Mouse (Mus musculus) megakaryocyte, adult 5-6 weeks (primary cell): ENCODE data around the gene Nop53. TPM values are rescaled to one million over a fixed set of nuclear protein-coding genes. Genes with fewer than 3 reads are reported as not detected.
A peak's percentile ranks its signal among the peaks of the same experiment; 100 is the strongest.
"Not testable (repeated sequence)": the region's sequence is repeated elsewhere in the genome, so short reads cannot be mapped to it uniquely, and the experiment has no call there.

Source experiments
- ATAC-seq: 2 replicates; pipeline ENCODE4 v1.8.0; 2016; ENCODE audit warnings: mild to moderate bottlenecking, inconsistent platforms; ENCODE audit not compliant: poor library complexity, severe bottlenecking
- total RNA-seq, 2 experiments: library from RNA; stranded (forward) in 1 of 2; stranded (reverse) in 1 of 2; fragments of 153-499, 151-499 nt in 1 of 2; fragments of 221-1000, 200-1000 nt in 1 of 2; gene quantifications; 2 replicates each; pipeline versions ENCODE4 v1.2.3 to v1.2.4; 2015 to 2017

Nop53 gene
- total RNA-seq, 2 experiments from 2014 or later: 80.2 to 315 TPM

DNA sequence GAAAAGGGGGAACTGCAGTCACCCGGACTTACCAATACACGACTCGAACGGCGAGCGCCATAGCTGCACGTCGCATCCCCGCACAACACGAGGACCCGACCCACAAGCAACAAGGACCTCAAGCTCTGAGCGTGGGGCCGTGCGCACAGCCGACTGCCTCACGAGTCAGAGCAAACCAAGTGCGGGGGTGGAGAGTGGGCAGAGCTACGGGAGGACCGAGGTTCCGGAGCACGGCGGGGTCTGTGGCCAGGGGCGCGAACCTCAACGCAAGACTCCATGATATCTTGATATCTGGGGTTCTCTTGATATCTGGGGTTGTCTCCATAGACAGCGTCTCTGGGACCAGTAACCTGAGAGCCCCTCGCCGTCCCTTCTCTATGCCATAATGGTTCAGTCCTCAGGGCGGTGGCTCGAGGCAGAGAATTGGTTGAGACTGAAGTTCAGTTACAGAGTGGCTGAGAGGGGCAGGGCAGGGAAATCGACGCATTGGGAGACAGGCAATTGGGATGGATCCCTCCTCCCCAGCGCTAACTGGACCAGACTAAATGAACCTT, 23.6 kb downstream of the Nop53 start, which contains the start of gene Selenow:
TSS of gene Selenow (minus strand) at position 183 of the 554 bp plus-strand sequence.
- peak; percentile 97 for ATAC-seq

GRCm38 (mm10) chr7:15921796-15922195, 24.1 kb downstream of the Nop53 start:
- ATAC-seq: peak; percentile 58

- ATAC-seq: no peak
Measured at GRCm38 (mm10) chr7:15920645-15921190, 25.2 kb downstream of the Nop53 start.

GRCm38 (mm10) chr7:15919947-15920346, 25.9 kb downstream of the Nop53 start:
- ATAC-seq: no peak

- no peak for ATAC-seq
Measured at GRCm38 (mm10) chr7:15918371-15918770, 27.5 kb downstream of the Nop53 start.

GRCm38 (mm10) chr7:15916996-15917395, 28.9 kb downstream of the Nop53 start:
- ATAC-seq: no peak

DNA sequence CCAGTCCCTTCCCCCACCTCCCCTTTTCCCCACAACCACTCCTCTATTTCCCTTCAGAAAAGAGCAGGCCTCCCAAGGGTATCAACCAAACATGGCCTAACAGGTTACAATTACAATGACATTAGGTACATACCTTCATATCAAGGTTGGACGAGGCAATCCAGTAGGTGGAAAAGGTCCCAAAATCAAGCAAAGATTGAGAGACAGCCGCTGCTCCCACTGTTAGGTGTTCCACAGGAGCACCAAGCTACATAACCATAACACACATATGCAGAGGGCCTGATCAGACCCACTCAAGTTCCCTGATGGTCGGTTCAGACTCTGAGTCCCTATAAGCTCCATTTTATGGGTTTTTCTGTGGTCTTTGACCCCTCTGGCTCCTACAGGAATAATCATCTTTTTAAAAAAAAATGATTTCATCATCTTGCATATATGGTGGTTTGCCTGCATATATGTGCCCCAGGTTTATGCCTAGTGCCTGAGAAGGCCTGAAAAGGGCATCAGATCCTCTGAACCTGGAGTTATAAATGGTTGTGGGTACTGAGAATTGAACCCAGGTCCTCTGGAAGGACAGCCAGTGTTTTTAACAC, 29.6 kb downstream of the Nop53 start:
- no peak for ATAC-seq

DNA sequence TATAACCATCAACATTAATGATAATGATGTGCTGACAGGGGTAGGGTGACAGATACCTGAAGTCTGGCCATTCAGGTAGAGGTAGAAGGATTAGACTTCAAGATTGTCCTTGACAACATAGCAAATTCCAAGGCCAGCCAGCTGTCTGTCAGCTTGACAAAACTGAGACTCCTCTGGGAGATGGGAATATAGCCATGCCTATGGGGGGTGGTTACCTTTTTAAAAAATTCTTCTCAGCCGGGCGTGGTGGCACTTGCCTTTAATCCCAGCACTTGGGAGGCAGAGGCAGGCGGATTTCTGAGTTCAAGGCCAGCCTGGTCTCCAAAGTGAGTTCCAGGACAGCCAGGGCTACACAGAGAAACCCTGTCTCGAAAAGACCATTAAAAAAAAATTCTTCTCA, 30.2 kb downstream of the Nop53 start:
- ATAC-seq: not testable (repeated sequence)

GRCm38 (mm10) chr7:15914751-15915150, 31.1 kb downstream of the Nop53 start:
- ATAC-seq: no peak

GRCm38 (mm10) chr7:15914252-15914651, 31.6 kb downstream of the Nop53 start:
- peak; percentile 80 for ATAC-seq

GRCm38 (mm10) chr7:15912183-15912582, 33.7 kb downstream of the Nop53 start:
- peak; percentile 57 for ATAC-seq

- no peak for ATAC-seq
Measured at GRCm38 (mm10) chr7:15910521-15910920, 35.4 kb downstream of the Nop53 start.

- ATAC-seq: no peak
Measured at GRCm38 (mm10) chr7:15907971-15908590, 37.8 kb downstream of the Nop53 start.

- ATAC-seq: no peak
Measured at GRCm38 (mm10) chr7:15906602-15907001, 39.3 kb downstream of the Nop53 start.

- ATAC-seq: no peak
Measured at GRCm38 (mm10) chr7:15905861-15906260, 40.0 kb downstream of the Nop53 start.

DNA sequence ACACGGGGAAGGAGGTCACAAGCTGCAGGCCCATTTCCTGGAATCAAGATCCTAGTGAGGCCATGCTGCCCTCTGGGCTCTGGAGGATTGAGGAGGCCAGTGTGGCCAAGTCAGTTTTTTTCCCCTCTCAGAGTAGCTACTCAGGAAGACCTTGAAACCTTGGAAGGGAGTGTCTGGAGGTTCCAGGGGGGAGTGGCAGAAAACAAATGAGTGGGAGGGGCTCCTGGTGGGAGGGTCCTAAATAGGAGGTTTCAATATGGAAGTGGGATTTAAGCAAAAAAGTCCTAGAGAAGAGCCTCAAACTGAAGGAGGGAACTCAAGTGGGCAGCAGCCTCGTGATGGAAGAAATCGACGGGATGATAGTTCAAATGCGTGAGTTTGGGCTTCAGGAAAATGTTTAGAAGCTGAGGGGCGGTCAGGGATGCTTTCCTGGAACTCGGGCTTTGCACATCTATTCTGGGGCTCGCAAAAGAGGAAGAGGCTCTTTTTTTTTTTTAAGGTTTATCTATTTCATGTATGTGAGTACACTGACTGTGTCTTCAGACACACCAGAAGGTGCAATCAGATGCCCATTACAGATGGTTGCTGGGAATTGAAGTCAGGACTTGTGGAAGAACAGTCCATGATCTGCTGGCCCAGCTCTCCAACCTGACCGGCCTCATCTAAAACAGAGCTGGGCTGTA, 44.4 kb downstream of the Nop53 start:
- no peak for ATAC-seq

DNA sequence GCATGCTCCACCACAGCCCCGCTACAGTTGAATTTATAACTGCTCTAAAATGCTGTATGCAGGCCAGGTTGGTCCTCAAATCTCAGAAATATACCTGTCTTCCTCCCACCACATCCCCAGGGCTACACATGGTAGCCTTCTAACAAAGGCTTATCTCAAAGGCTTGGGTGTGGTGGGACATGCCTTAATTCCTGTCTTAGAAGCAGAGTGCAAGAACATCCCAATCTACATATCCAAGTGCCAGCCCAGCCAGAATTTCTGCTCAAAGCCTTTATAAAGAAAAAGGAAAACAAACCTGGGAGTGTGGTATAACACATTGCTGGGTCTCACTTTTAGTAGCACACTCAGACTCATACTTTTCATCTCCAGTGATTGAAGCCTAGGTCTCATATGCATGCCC, 51.6 kb downstream of the Nop53 start:
- ATAC-seq: no peak
